ENCODE assay signal across 8 mouse cellular contexts in the genomic region with DNA sequence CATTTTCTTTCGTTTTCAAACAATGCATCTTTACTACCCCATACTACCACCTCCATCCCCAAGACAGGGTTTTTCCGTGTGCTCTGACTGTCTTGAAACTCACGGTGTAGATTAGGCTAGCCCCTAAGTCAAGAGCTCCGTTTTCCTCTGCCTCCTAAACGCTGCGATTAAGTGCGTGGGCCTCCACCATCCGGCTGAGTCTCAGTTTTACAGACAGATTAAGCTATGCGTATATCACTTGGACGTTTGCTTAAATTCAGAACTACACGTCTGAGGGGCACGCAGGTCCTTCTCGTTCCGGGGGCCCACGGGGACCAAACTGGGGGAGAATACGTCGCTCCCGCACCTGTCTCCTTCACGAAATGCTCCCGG. TPM values are rescaled to one million over a fixed set of nuclear protein-coding genes. Genes with fewer than 3 reads are reported as not detected.
A peak's percentile ranks its signal among the peaks of the same experiment; 100 is the strongest.
DNase-seq lines count a peak whose midpoint lies in the region; ATAC-seq lines count a peak whose summit lies in the region.

No protein-coding gene starts in this region.

- H3K9me3 ChIP-seq in kidney, embryonic 16.5 days (ENCODE audit: low read length): no peaks in the 10 kb centered on the region
- H3K9me3 ChIP-seq in hindbrain, embryonic 16.5 days (ENCODE audit: control insufficient read depth, low read length): no peaks in the 10 kb centered on the region
- H3K9me3 ChIP-seq in midbrain, embryonic 16.5 days (replicated peaks; ENCODE audit: control insufficient read depth, low read length, poor library complexity, severe bottlenecking): no peaks in the 10 kb centered on the region

- DNase-seq in kidney, postnatal 25 days: no peak
- DNase-seq in spleen, postnatal 10 days (ENCODE audit: low spot score in 2 of 2): no peak
- DNase-seq in cerebellum, adult 9-11 months: no peak
- DNase-seq in spleen, adult 12 weeks (ENCODE audit: low spot score): no peak

- H3K4me1 ChIP-seq in kidney, embryonic 16.5 days (ENCODE audit: insufficient read depth, low read length): peaks cover 13% of the 10 kb centered on the region
- no peaks in the 10 kb centered on the region for H3K4me1 ChIP-seq in brown adipose tissue, adult 24 weeks (ENCODE audit: control insufficient read depth, insufficient read depth, insufficient read length, low read length)
- H3K4me1 ChIP-seq in hindbrain, embryonic 16.5 days (ENCODE audit: control insufficient read depth, insufficient read depth, low read depth, low read length): peaks cover 6% of the 10 kb centered on the region
- H3K4me1 ChIP-seq in midbrain, embryonic 16.5 days (ENCODE audit: control insufficient read depth, insufficient read depth, low read length): peaks cover 5% of the 10 kb centered on the region; the same call in 1 of the 2 replicates

- H3K4me2 ChIP-seq in kidney, embryonic 16.5 days (replicated peaks; ENCODE audit: low read depth, low read length): peak overlapping the region; percentile 74
- H3K4me2 ChIP-seq in hindbrain, embryonic 16.5 days (ENCODE audit: low read length): peak overlapping the region; percentile 65
- peak overlapping the region; percentile 59 for H3K4me2 ChIP-seq in midbrain, embryonic 16.5 days (ENCODE audit: low read length)

- peak overlapping the region; percentile 92 for H3K4me3 ChIP-seq in kidney, embryonic 16.5 days (ENCODE audit: low read length)
- peak overlapping the region; percentile 94 for H3K4me3 ChIP-seq in brown adipose tissue, adult 24 weeks (ENCODE audit: insufficient read depth, low read depth, low read length)
- peak overlapping the region; percentile 66 for H3K4me3 ChIP-seq in hindbrain, embryonic 16.5 days (ENCODE audit: low read length)
- peak overlapping the region; percentile 72 for H3K4me3 ChIP-seq in midbrain, embryonic 16.5 days (ENCODE audit: low read depth, low read length)

- H3K9ac ChIP-seq in kidney, embryonic 16.5 days (replicated peaks; ENCODE audit: low read length): peak overlapping the region; percentile 91
- H3K9ac ChIP-seq in hindbrain, embryonic 16.5 days (ENCODE audit: low read depth, low read length): peak overlapping the region; percentile 79
- H3K9ac ChIP-seq in midbrain, embryonic 16.5 days (ENCODE audit: low read depth, low read length): peak overlapping the region; percentile 77

- no peaks in the 10 kb centered on the region for H3K27me3 ChIP-seq in kidney, embryonic 16.5 days (ENCODE audit: insufficient read depth, low read length)
- no peaks in the 10 kb centered on the region for H3K27me3 ChIP-seq in hindbrain, embryonic 16.5 days (replicated peaks; ENCODE audit: control insufficient read depth, insufficient read depth, low read length)
- no peaks in the 10 kb centered on the region for H3K27me3 ChIP-seq in midbrain, embryonic 16.5 days (ENCODE audit: control insufficient read depth, insufficient read depth, low read depth, low read length)

- WGBS in kidney, embryonic 16.5 days: under 1% methylated on average over 20 of the region's 20 CpGs
- 1% methylated on average over 20 of the region's 20 CpGs for WGBS in hindbrain, embryonic 16.5 days
- WGBS in midbrain, embryonic 16.5 days: 2% methylated on average over 20 of the region's 20 CpGs

- H3K27ac ChIP-seq in kidney, embryonic 16.5 days (ENCODE audit: low read length): peak overlapping the region; percentile 62
- H3K27ac ChIP-seq in brown adipose tissue, adult 24 weeks (replicated peaks; ENCODE audit: low read depth, low read length): peak overlapping the region; percentile 74
- H3K27ac ChIP-seq in hindbrain, embryonic 16.5 days (ENCODE audit: low read depth, low read length): peak overlapping the region; percentile 65
- H3K27ac ChIP-seq in midbrain, embryonic 16.5 days (ENCODE audit: low read length): peak overlapping the region; percentile 72

- no peak for ATAC-seq in kidney, embryonic 16.5 days (ENCODE audit: low FRiP score, low TSS enrichment)
- ATAC-seq in hindbrain, embryonic 16.5 days: no peak; the same call in 1 of the 2 replicates
- peak; percentile 19 for ATAC-seq in midbrain, embryonic 16.5 days

- H3K36me3 ChIP-seq in kidney, embryonic 16.5 days (ENCODE audit: insufficient read depth, low read length): peaks cover 25% of the 10 kb centered on the region
- peaks cover 11% of the 10 kb centered on the region for H3K36me3 ChIP-seq in hindbrain, embryonic 16.5 days (ENCODE audit: control insufficient read depth, insufficient read depth, low read length)
- peaks cover 10% of the 10 kb centered on the region; the same call in 1 of the 2 replicates for H3K36me3 ChIP-seq in midbrain, embryonic 16.5 days (ENCODE audit: control insufficient read depth, insufficient read depth, low read length)

RNA-seq across cellular contexts. Expression of a gene that starts 0.6 kb away (rescaled TPM):
- 119 and 120 TPM in 2 replicates for polyA plus RNA-seq in kidney, embryonic 16.5 days (2015; fragmentation: Nextera tagmentation; extraction: Ambion mirVana)
- 99.5 and 121 TPM in 2 replicates for polyA plus RNA-seq in brown adipose tissue, adult 24 weeks (2012; ENCODE audit: insufficient read depth, insufficient read length, missing spikeins)
- 84.0 and 86.8 TPM in 2 replicates for polyA plus RNA-seq in hindbrain, embryonic 16.5 days (2015; fragmentation: Nextera tagmentation; extraction: Ambion mirVana)
- 80.3 and 84.6 TPM in 2 replicates for polyA plus RNA-seq in midbrain, embryonic 16.5 days (2015; fragmentation: Nextera tagmentation; extraction: Ambion mirVana)

RNA-seq across cellular contexts. Expression of a gene that starts 7.2 kb away (rescaled TPM):
- polyA plus RNA-seq in kidney, embryonic 16.5 days (2015; fragmentation: Nextera tagmentation; extraction: Ambion mirVana): 4.9 and 6.3 TPM in 2 replicates
- polyA plus RNA-seq in brown adipose tissue, adult 24 weeks (2012; ENCODE audit: insufficient read depth, insufficient read length, missing spikeins): 5.9 and 8.3 TPM in 2 replicates
- polyA plus RNA-seq in hindbrain, embryonic 16.5 days (2015; fragmentation: Nextera tagmentation; extraction: Ambion mirVana): 3.0 and 4.2 TPM in 2 replicates
- polyA plus RNA-seq in midbrain, embryonic 16.5 days (2015; fragmentation: Nextera tagmentation; extraction: Ambion mirVana): 2.2 and 2.3 TPM in 2 replicates

RNA-seq across cellular contexts. Expression of a gene that starts 11.1 kb away (rescaled TPM):
- 23.9 and 31.2 TPM in 2 replicates for polyA plus RNA-seq in kidney, embryonic 16.5 days (2015; fragmentation: Nextera tagmentation; extraction: Ambion mirVana)
- polyA plus RNA-seq in brown adipose tissue, adult 24 weeks (2012; ENCODE audit: insufficient read depth, insufficient read length, missing spikeins): 4.6 and 8.3 TPM in 2 replicates
- 13.5 and 14.5 TPM in 2 replicates for polyA plus RNA-seq in hindbrain, embryonic 16.5 days (2015; fragmentation: Nextera tagmentation; extraction: Ambion mirVana)
- 9.5 and 12.7 TPM in 2 replicates for polyA plus RNA-seq in midbrain, embryonic 16.5 days (2015; fragmentation: Nextera tagmentation; extraction: Ambion mirVana)

RNA-seq across cellular contexts. Expression of a gene that starts 29.9 kb away (rescaled TPM):
- 38.7 and 45.6 TPM in 2 replicates for polyA plus RNA-seq in kidney, embryonic 16.5 days (2015; fragmentation: Nextera tagmentation; extraction: Ambion mirVana)
- 3.8 and 5.3 TPM in 2 replicates for polyA plus RNA-seq in brown adipose tissue, adult 24 weeks (2012; ENCODE audit: insufficient read depth, insufficient read length, missing spikeins)
- polyA plus RNA-seq in hindbrain, embryonic 16.5 days (2015; fragmentation: Nextera tagmentation; extraction: Ambion mirVana): 49.5 and 55.5 TPM in 2 replicates
- polyA plus RNA-seq in midbrain, embryonic 16.5 days (2015; fragmentation: Nextera tagmentation; extraction: Ambion mirVana): 69.4 and 77.1 TPM in 2 replicates

RNA-seq across cellular contexts. Expression of a gene that starts 51.3 kb away (rescaled TPM):
- 99.4 and 123 TPM in 2 replicates for polyA plus RNA-seq in kidney, embryonic 16.5 days (2015; fragmentation: Nextera tagmentation; extraction: Ambion mirVana)
- 73.7 and 124 TPM in 2 replicates for polyA plus RNA-seq in brown adipose tissue, adult 24 weeks (2012; ENCODE audit: insufficient read depth, insufficient read length, missing spikeins)
- polyA plus RNA-seq in hindbrain, embryonic 16.5 days (2015; fragmentation: Nextera tagmentation; extraction: Ambion mirVana): 183 and 225 TPM in 2 replicates
- 159 and 206 TPM in 2 replicates for polyA plus RNA-seq in midbrain, embryonic 16.5 days (2015; fragmentation: Nextera tagmentation; extraction: Ambion mirVana)
